Mouse (Mus musculus) neutrophil, adult 5-6 weeks (primary cell): ENCODE data around the gene Trabd. TPM values are rescaled to one million over a fixed set of nuclear protein-coding genes. Genes with fewer than 3 reads are reported as not detected.

Experiments
- ATAC-seq: fragments of 151-379, 151-347 bp; 2 replicates; pipeline ENCODE4 v1.8.0; 2017; ENCODE audit warnings: mild to moderate bottlenecking, moderate TSS enrichment; ENCODE audit not compliant: insufficient number of reproducible peaks, poor library complexity, low FRiP score, severe bottlenecking; ENCODE audit errors: extremely low read depth
- total RNA-seq: library from RNA; stranded (forward); fragments of 200-1000 nt; gene quantifications from 2 replicates; pipeline ENCODE4 v1.2.3, GENCODE M21; 2017

The Trabd gene
- total RNA-seq, 1 experiment from 2014 or later = 47.6 TPM

GRCm38 (mm10) chr15:89075478-89076147 is 689 bp downstream of the Trabd start:
- peak; percentile 40 for ATAC-seq

DNA sequence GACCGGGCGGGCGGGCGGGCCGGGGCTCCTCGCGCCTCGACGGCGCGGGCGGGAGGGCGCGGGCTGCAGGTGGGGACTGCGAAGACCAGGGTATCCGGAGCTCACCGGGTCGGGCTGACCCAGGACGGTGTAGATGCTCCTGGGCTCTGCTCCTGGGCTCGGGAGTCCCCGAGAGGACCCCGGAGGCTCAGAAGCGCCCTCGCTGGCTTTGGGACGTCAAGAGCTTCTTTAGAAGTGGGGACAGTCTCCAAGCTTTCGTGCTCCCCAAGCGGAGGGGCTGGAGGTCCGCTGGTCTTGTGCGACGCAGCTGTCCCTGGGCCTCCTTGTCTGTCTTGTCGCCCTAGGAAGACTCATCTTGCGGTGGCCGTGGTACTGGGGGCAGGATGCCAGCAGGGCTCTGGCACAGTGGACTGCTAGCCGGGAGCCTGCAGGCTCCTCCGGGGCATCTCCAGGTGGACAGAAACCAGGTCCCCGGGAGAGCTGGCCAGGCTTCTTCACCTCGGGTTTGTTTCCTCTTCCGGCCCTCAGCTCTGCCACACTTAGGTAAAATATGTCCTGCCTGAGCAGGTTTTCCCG is 1.3 kb downstream of the Trabd start:
- ATAC-seq = no peak

- peak; percentile 70 for ATAC-seq
These were observed 3.4 kb downstream of the Trabd start for GRCm38 (mm10) chr15:89078208-89078836.

- no peak for ATAC-seq
These were observed 9.0 kb downstream of the Trabd start for GRCm38 (mm10) chr15:89083906-89084305.

DNA sequence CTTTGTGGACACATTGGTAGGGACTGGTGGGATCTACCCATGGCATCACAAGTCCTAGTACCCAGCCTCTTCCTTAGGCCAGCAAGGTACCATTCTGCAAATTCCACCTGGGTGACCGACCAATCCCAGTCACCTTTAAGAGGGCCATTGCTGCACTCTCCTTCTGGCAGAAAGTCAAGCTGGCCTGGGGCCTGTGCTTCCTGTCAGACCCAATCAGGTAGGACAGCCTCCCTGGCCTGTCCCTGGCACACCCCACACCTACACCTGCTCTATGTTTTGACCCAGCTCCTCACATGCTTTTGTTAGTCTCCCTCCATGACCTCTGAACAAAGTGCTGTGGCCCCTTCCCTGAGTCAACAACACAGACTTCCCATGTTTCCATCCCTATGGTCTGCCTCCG is 9.9 kb downstream of the Trabd start:
- ATAC-seq = no peak

GRCm38 (mm10) chr15:89088607-89089247 is 13.8 kb downstream of the Trabd start, which contains the start of gene Selenoo:
Gene Selenoo (plus strand): TSS chr15:89089084.
- peak; percentile 79 for ATAC-seq

DNA sequence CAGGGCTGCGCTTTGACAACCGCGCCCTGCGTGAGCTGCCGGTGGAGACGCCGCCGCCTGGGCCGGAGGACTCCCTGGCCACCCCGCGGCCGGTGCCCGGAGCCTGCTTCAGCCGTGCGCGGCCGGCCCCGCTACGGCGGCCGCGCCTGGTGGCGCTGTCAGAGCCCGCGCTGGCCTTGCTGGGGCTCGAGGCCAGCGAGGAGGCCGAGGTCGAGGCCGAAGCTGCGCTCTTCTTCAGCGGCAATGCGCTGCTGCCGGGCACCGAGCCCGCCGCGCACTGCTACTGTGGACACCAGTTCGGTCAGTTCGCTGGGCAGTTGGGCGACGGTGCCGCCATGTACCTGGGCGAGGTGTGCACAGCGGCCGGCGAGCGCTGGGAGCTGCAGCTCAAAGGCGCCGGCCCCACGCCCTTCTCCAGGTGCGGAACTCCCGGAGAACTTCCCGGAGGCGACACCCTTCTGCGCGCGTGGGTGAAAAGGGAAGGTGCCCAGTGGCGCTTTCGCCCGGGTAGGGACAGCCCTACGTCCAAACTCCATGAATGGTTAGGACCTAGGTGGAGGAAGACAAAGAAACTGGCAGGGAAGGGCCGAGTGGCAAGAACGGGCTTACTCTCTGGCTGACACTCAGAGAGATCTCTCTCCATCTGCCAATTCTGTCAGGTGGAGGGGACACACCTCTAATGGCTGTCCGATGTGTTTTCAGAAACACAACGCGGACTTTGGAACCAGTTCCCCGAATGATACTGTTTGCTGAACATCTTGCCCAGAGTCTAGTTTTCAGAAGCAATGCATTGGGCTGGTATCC is 14.5 kb downstream of the Trabd start:
- ATAC-seq = no peak

DNA sequence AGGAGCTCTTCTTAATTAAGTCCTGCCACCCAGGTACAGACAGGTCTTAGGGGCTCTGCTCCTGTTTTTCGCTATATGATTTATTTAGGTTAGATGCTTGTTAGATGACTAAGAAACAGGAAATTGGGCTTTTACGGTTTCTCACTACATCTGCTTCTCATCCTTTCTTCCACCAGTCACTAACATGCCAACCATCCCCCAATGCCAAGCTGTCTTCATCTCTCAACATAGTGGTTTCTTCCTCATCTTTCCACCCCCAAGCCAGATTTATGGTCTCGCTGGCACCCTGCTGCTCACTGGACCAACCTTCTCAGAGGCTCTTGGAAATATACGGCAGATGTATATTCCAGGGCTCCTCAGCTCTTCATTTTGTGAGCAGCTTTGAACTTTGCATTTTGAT is 15.7 kb downstream of the Trabd start:
- no peak for ATAC-seq

GRCm38 (mm10) chr15:89092181-89092580 is 17.3 kb downstream of the Trabd start:
- no peak for ATAC-seq

GRCm38 (mm10) chr15:89097450-89097849 is 22.5 kb downstream of the Trabd start:
- ATAC-seq = no peak

GRCm38 (mm10) chr15:89098616-89099015 is 23.7 kb downstream of the Trabd start:
- ATAC-seq = no peak

DNA sequence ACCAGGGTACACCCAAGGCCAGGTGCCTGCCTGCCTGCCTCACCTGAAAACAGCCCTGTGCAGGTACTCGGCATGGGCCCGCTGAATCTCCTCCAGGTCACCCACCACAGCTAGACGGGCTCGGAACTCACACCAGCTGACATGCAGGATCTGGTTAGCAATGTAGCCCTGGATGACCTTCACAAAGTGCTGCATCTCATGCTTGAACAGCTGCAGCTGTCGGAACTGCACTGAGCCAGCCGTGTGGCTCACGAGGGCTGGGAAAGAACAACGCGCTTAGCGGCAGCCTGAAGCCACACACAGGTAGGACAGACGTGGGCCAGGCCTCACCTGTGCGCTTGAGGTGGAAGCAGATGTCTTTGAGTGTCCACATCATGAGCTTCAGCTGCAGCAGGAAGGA is 25.9 kb downstream of the Trabd start:
- ATAC-seq = no peak

GRCm38 (mm10) chr15:89102646-89103045 is 27.7 kb downstream of the Trabd start:
- no peak for ATAC-seq

DNA sequence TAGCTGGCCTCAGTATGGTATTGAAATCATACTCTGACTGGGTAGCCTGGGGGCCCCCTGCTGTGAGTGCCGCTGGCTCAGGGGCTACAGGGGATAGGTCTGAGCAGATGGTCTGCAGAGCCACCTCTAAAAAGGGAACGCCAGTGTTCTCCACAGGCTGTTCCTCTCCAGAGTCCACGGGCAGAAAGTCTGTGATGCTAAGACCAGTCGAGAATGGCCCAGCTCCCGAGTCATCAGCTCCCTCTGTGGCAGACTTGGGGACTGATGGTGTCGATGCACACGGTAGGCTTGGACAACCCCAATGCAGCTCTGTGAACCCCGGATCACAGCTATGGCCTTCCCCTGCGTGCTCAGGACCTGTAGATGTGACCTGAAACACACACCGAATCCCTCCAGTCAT is 29.0 kb downstream of the Trabd start:
- ATAC-seq = no peak

- no peak for ATAC-seq
These were observed 29.5 kb downstream of the Trabd start for GRCm38 (mm10) chr15:89104425-89104824.

GRCm38 (mm10) chr15:89106073-89106472 is 31.1 kb downstream of the Trabd start:
- no peak for ATAC-seq

DNA sequence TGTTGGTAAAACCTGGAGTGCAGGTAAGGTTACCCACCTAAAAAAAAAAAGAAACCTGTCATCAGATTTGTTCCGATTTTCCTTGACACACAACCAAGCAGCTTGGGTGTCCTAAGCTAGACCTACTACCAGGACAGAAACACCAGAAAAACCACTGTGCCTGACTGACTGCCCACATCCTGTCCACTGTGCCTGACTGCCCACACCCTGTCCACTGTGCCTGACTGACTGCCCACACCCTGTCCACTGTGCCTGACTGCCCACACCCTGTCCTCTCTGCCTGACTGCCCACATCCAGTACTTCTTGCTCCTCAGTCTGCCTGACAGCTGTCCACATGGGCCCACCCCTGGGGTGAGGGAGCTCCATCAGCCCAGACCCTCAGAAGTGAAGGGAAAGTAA is 32.1 kb downstream of the Trabd start:
- ATAC-seq = no peak

DNA sequence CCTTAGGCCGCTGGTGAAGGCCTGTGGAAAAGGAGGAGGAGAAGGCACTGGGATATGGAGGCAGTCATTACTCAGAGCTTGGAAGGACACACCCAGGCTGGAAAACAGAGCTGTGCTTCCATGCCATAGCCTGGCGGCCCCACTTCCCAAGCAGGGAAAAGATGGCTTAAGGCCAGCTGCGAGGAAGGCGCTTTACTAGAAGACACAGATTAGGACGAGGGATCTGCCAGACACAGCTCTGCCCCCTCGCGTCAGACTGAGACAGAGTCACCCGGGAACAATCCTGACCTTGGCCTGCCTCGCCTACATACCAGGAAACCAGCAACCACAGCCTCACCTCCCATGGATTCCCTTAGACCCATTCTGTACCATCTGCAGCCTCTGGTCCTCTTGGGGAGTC is 35.2 kb downstream of the Trabd start:
- ATAC-seq = no peak

DNA sequence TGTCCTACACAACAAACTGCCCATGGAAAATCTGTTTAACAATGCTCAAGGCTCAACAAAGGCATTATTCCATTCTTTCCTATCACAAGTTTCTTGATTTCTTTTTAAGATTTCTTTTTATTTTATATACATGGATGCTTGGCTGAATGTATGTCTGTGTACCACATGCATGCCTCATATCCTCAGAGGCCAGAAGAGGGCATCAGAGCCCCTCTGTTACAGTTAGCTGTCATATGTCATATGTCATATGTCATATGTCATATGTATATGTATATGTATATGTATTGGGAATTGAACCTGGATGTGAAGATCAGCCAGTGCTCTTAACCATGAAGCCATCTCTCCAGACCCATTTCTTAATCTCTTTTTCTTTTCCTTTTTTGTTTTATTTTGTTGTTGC is 43.1 kb downstream of the Trabd start:
- peak; percentile 51; the same call in 1 of the 2 replicates for ATAC-seq
